Mouse (Mus musculus) intestine, embryonic 16.5 days (tissue): ENCODE results near the gene Fbxl21. TPM values are rescaled to one million over a fixed set of nuclear protein-coding genes. Genes with fewer than 3 reads are reported as not detected.

Experiments
- ATAC-seq: fragments of 200-750 bp; cut with Nextera tagmentation; 2 replicates; pipeline ENCODE4 v1.8.0; 2017; ENCODE audit warnings: moderate TSS enrichment, moderate library complexity
- H3K27ac ChIP-seq: fragments of 300-500 bp; sonication (generic); 2 replicates; pipeline ENCODE4 v1.5.1; 2014; ENCODE audit warnings: mild to moderate bottlenecking, low read length
- H3K27me3 ChIP-seq: fragments of 300-500 bp; sonication (generic); replicated peaks from 2 replicates; pipeline ENCODE4 v1.6.1; 2014; ENCODE audit warnings: low read length, control low read depth, mixed read lengths; ENCODE audit not compliant: control insufficient read depth, insufficient read depth
- H3K36me3 ChIP-seq: fragments of 300-500 bp; sonication (generic); 2 replicates; pipeline ENCODE4 v1.6.1; 2014; ENCODE audit warnings: low read length, control low read depth; ENCODE audit not compliant: control insufficient read depth, insufficient read depth
- H3K4me1 ChIP-seq: fragments of 300-500 bp; sonication (generic); 2 replicates; pipeline ENCODE4 v1.6.1; 2014; ENCODE audit warnings: low read length, control low read depth, mixed read lengths; ENCODE audit not compliant: control insufficient read depth, insufficient read depth
- H3K4me2 ChIP-seq: fragments of 300-500 bp; sonication (generic); 2 replicates; pipeline ENCODE4 v1.6.1; 2014; ENCODE audit warnings: low read depth, low read length, control low read depth
- H3K4me3 ChIP-seq: fragments of 300-500 bp; sonication (generic); 2 replicates; pipeline ENCODE4 v1.5.1; 2014; ENCODE audit warnings: mild to moderate bottlenecking, low read length
- H3K9ac ChIP-seq: fragments of 300-500 bp; sonication (generic); 2 replicates; pipeline ENCODE4 v1.6.1; 2014; ENCODE audit warnings: low read depth, low read length
- H3K9me3 ChIP-seq: fragments of 300-500 bp; sonication (generic); 2 replicates; pipeline ENCODE4 v1.6.1; 2016; ENCODE audit warnings: low read length, control low read depth; ENCODE audit not compliant: control insufficient read depth
- WGBS: fragments of 180-500 bp; shearing (Covaris S2); extraction: QIAGEN DNeasy Blood & Tissue Kit; methylation state at CpG from one replicate; pipeline ENCODE4 v1.1.7; 2014; 5-methylcytosine and 5-hydroxymethylcytosine counted together
- polyA plus RNA-seq: library from polyadenylated mRNA; unstranded; fragments of >200 nt; fragmentation: Nextera tagmentation; extraction: Ambion mirVana; gene quantifications from 2 replicates; pipeline ENCODE4 v1.2.1, GENCODE M21; 2015

Fbxl21 gene
- polyA plus RNA-seq, 1 experiment from 2014 or later, result 1.6 TPM

- H3K9ac ChIP-seq, result no peak overlapping the region
- H3K4me1 ChIP-seq, result no peaks in the 10 kb centered on the region
- H3K4me3 ChIP-seq, result no peak overlapping the region
- no peak for ATAC-seq
- no peaks in the 10 kb centered on the region for H3K27me3 ChIP-seq
- H3K36me3 ChIP-seq, result no peaks in the 10 kb centered on the region
- no peaks in the 10 kb centered on the region for H3K9me3 ChIP-seq
- 79% methylated on average over 8 of the region's 8 CpGs for WGBS
- no peak overlapping the region for H3K27ac ChIP-seq
- H3K4me2 ChIP-seq, result no peak overlapping the region
Measured at GRCm38 (mm10) chr13:56500636-56501035, 21.6 kb upstream of the Fbxl21 start.

- no peak overlapping the region for H3K9ac ChIP-seq
- no peaks in the 10 kb centered on the region for H3K27me3 ChIP-seq
- H3K4me3 ChIP-seq, result no peak overlapping the region
- H3K4me1 ChIP-seq, result no peaks in the 10 kb centered on the region
- ATAC-seq, result no peak
- H3K27ac ChIP-seq, result no peak overlapping the region
- no peak overlapping the region for H3K4me2 ChIP-seq
- no peaks in the 10 kb centered on the region for H3K9me3 ChIP-seq
- H3K36me3 ChIP-seq, result no peaks in the 10 kb centered on the region
- WGBS, result 76% methylated on average over 6 of the region's 6 CpGs
Measured at GRCm38 (mm10) chr13:56501866-56502420, 20.3 kb upstream of the Fbxl21 start.

GRCm38 (mm10) chr13:56506871-56507496 is 15.3 kb upstream of the Fbxl21 start:
- no peaks in the 10 kb centered on the region for H3K36me3 ChIP-seq
- no peak overlapping the region for H3K4me3 ChIP-seq
- no peaks in the 10 kb centered on the region for H3K27me3 ChIP-seq
- no peak overlapping the region for H3K27ac ChIP-seq
- H3K9me3 ChIP-seq, result no peaks in the 10 kb centered on the region
- no peaks in the 10 kb centered on the region for H3K4me1 ChIP-seq
- no peak overlapping the region for H3K9ac ChIP-seq
- no peak overlapping the region for H3K4me2 ChIP-seq
- WGBS, result 71% methylated on average over 6 of the region's 6 CpGs
- no peak for ATAC-seq

GRCm38 (mm10) chr13:56509796-56510195 is 12.5 kb upstream of the Fbxl21 start:
- no peaks in the 10 kb centered on the region for H3K27me3 ChIP-seq
- WGBS, result 83% methylated on average over 2 of the region's 2 CpGs
- H3K9me3 ChIP-seq, result no peaks in the 10 kb centered on the region
- H3K9ac ChIP-seq, result no peak overlapping the region
- H3K4me3 ChIP-seq, result no peak overlapping the region
- no peak overlapping the region for H3K27ac ChIP-seq
- H3K36me3 ChIP-seq, result no peaks in the 10 kb centered on the region
- ATAC-seq, result no peak
- no peak overlapping the region for H3K4me2 ChIP-seq
- H3K4me1 ChIP-seq, result no peaks in the 10 kb centered on the region

- Histone ChIP-seq H3K9ac (no peak overlapping the region), H3K27ac (no peak overlapping the region), H3K36me3 (no peaks in the 10 kb centered on the region), H3K4me1 (no peaks in the 10 kb centered on the region), H3K4me3 (no peak overlapping the region), H3K4me2 (no peak overlapping the region), H3K9me3 (no peaks in the 10 kb centered on the region), H3K27me3 (no peaks in the 10 kb centered on the region)
- no peak for ATAC-seq
Measured at GRCm38 (mm10) chr13:56513595-56513994, 8.7 kb upstream of the Fbxl21 start.

GRCm38 (mm10) chr13:56516311-56516710 is 6.0 kb upstream of the Fbxl21 start:
- H3K9ac ChIP-seq, result no peak overlapping the region
- no peak for ATAC-seq
- no peaks in the 10 kb centered on the region for H3K27me3 ChIP-seq
- H3K36me3 ChIP-seq, result no peaks in the 10 kb centered on the region
- no peaks in the 10 kb centered on the region for H3K4me1 ChIP-seq
- WGBS, result 69% methylated on average over 4 of the region's 4 CpGs
- no peak overlapping the region for H3K4me2 ChIP-seq
- no peak overlapping the region for H3K27ac ChIP-seq
- H3K4me3 ChIP-seq, result no peak overlapping the region
- H3K9me3 ChIP-seq, result no peaks in the 10 kb centered on the region

GRCm38 (mm10) chr13:56516816-56517215 is 5.5 kb upstream of the Fbxl21 start:
- no peak for ATAC-seq
- Histone ChIP-seq H3K27me3 (no peaks in the 10 kb centered on the region), H3K4me3 (no peak overlapping the region), H3K9me3 (no peaks in the 10 kb centered on the region), H3K4me2 (no peak overlapping the region), H3K9ac (no peak overlapping the region), H3K4me1 (no peaks in the 10 kb centered on the region), H3K27ac (no peak overlapping the region), H3K36me3 (no peaks in the 10 kb centered on the region)
- 57% methylated on average over 7 of the region's 7 CpGs for whole genome bisulfite sequencing

- peak overlapping the region; percentile 70 for H3K4me3 ChIP-seq
- H3K27ac ChIP-seq, result no peak overlapping the region
- no peaks in the 10 kb centered on the region for H3K36me3 ChIP-seq
- no peaks in the 10 kb centered on the region for H3K27me3 ChIP-seq
- peak overlapping the region; percentile 75 for H3K9ac ChIP-seq
- no peaks in the 10 kb centered on the region for H3K4me1 ChIP-seq
- no peaks in the 10 kb centered on the region for H3K9me3 ChIP-seq
- ATAC-seq, result peak; percentile 24
- H3K4me2 ChIP-seq, result peak overlapping the region; percentile 93
- 7% methylated on average over 8 of the region's 8 CpGs for WGBS
Measured at GRCm38 (mm10) chr13:56522821-56523167, 522 bp downstream of the Fbxl21 start.

- H3K4me3 ChIP-seq, result no peak overlapping the region
- H3K4me1 ChIP-seq, result no peaks in the 10 kb centered on the region
- no peak overlapping the region for H3K4me2 ChIP-seq
- H3K9me3 ChIP-seq, result no peaks in the 10 kb centered on the region
- H3K36me3 ChIP-seq, result no peaks in the 10 kb centered on the region
- H3K27ac ChIP-seq, result no peak overlapping the region
- H3K27me3 ChIP-seq, result no peaks in the 10 kb centered on the region
- no peak for ATAC-seq
- H3K9ac ChIP-seq, result no peak overlapping the region
- WGBS, result 55% methylated on average over 12 of the region's 12 CpGs
Measured at GRCm38 (mm10) chr13:56526871-56527270, 4.6 kb downstream of the Fbxl21 start.

GRCm38 (mm10) chr13:56527846-56528245 is 5.6 kb downstream of the Fbxl21 start:
- H3K9ac ChIP-seq, result no peak overlapping the region
- no peak for ATAC-seq
- no peak overlapping the region for H3K27ac ChIP-seq
- no peak overlapping the region for H3K4me3 ChIP-seq
- H3K9me3 ChIP-seq, result no peaks in the 10 kb centered on the region
- no peak overlapping the region for H3K4me2 ChIP-seq
- no peaks in the 10 kb centered on the region for H3K4me1 ChIP-seq
- 92% methylated on average over 7 of the region's 7 CpGs for WGBS
- H3K27me3 ChIP-seq, result no peaks in the 10 kb centered on the region
- no peaks in the 10 kb centered on the region for H3K36me3 ChIP-seq
